Mouse (Mus musculus): ENCODE measurements around the gene Cpm. TPM values are rescaled to one million over a fixed set of nuclear protein-coding genes. Genes with fewer than 3 reads are reported as not detected.

Cpm gene
- total RNA-seq, 2 experiments from 2014 or later: 2.2 to 2.9 TPM

- H3K27ac ChIP-seq: no peak overlapping the region
- H3K4me3 ChIP-seq: no peak overlapping the region
- no peak for TF ChIP-seq CTCF (IDR thresholded peaks at IDR 0.05)
- intact Hi-C loops (cut with DNase I): no loop called here
- DNase-seq: no peak
These were observed 22.1 kb upstream of the Cpm start for GRCm38 (mm10) chr10:117607051-117607803.

- intact Hi-C loops (cut with DNase I): no loop called here
- Histone ChIP-seq H3K27ac (no peak overlapping the region), H3K4me3 (no peak overlapping the region)
- no peak for TF ChIP-seq CTCF (IDR thresholded peaks at IDR 0.05)
- DNase-seq: no peak
These were observed 21.5 kb upstream of the Cpm start for GRCm38 (mm10) chr10:117607804-117608279.

- no peak for TF ChIP-seq CTCF (IDR thresholded peaks at IDR 0.05)
- H3K27ac ChIP-seq: no peak overlapping the region
- no peak overlapping the region for H3K4me3 ChIP-seq
- no peak for DNase-seq
- intact Hi-C loops (cut with DNase I): no loop called here
These were observed 20.8 kb upstream of the Cpm start for GRCm38 (mm10) chr10:117608487-117608886.

GRCm38 (mm10) chr10:117608988-117609809 is 20.1 kb upstream of the Cpm start:
- no peak for TF ChIP-seq CTCF (IDR thresholded peaks at IDR 0.05)
- intact Hi-C loops (cut with DNase I): no loop called here
- Histone ChIP-seq H3K27ac (no peak overlapping the region), H3K4me3 (no peak overlapping the region)
- DNase-seq: no peak

- TF ChIP-seq CTCF (IDR thresholded peaks at IDR 0.05): no peak
- no peak for DNase-seq
- H3K27ac ChIP-seq: no peak overlapping the region
- intact Hi-C loops (cut with DNase I): no loop called here
- H3K4me3 ChIP-seq: no peak overlapping the region
These were observed 19.6 kb upstream of the Cpm start for GRCm38 (mm10) chr10:117609810-117610090.

GRCm38 (mm10) chr10:117610160-117610764 is 19.0 kb upstream of the Cpm start:
- intact Hi-C loops (cut with DNase I): no loop called here
- Histone ChIP-seq H3K27ac (no peak overlapping the region), H3K4me3 (no peak overlapping the region)
- no peak for DNase-seq
- TF ChIP-seq CTCF (IDR thresholded peaks at IDR 0.05): no peak

GRCm38 (mm10) chr10:117610794-117611384 is 18.4 kb upstream of the Cpm start:
- no peak overlapping the region for H3K4me3 ChIP-seq
- intact Hi-C loops (cut with DNase I): no loop called here
- no peak for DNase-seq
- no peak for TF ChIP-seq CTCF (IDR thresholded peaks at IDR 0.05)
- H3K27ac ChIP-seq: no peak overlapping the region

- H3K4me3 ChIP-seq: no peak overlapping the region
- TF ChIP-seq CTCF (IDR thresholded peaks at IDR 0.05): no peak
- intact Hi-C loops (cut with DNase I): no loop called here
- no peak overlapping the region for H3K27ac ChIP-seq
- no peak for DNase-seq
These were observed 17.8 kb upstream of the Cpm start for GRCm38 (mm10) chr10:117611503-117611902.

GRCm38 (mm10) chr10:117611976-117612375 is 17.3 kb upstream of the Cpm start:
- TF ChIP-seq CTCF (IDR thresholded peaks at IDR 0.05): no peak
- no peak for DNase-seq
- no peak overlapping the region for H3K27ac ChIP-seq

GRCm38 (mm10) chr10:117612621-117613584 is 16.4 kb upstream of the Cpm start:
- Histone ChIP-seq H3K4me3 (no peak overlapping the region), H3K27ac (no peak overlapping the region)
- intact Hi-C loops (cut with DNase I): no loop called here
- no peak for TF ChIP-seq CTCF (IDR thresholded peaks at IDR 0.05)
- no peak for DNase-seq

More at GRCm38 (mm10) chr10:117611976-117612375, 17.3 kb upstream of the Cpm start:
- no peak overlapping the region for H3K4me3 ChIP-seq
- intact Hi-C loops (cut with DNase I): no loop called here

- DNase-seq: no peak
- no peak overlapping the region for H3K27ac ChIP-seq
- no peak overlapping the region for H3K4me3 ChIP-seq
- intact Hi-C loops (cut with DNase I): no loop called here
- no peak for TF ChIP-seq CTCF (IDR thresholded peaks at IDR 0.05)
These were observed 15.3 kb upstream of the Cpm start for GRCm38 (mm10) chr10:117613960-117614359.

- TF ChIP-seq CTCF (IDR thresholded peaks at IDR 0.05): no peak
- Histone ChIP-seq H3K27ac (no peak overlapping the region), H3K4me3 (no peak overlapping the region)
- DNase-seq: no peak
- intact Hi-C loops (cut with DNase I): no loop called here
These were observed 14.9 kb upstream of the Cpm start for GRCm38 (mm10) chr10:117614387-117614786.

Data from gastrocnemius, adult 2 months (tissue).